8 mouse cellular contexts compared by ENCODE assay signal in genomic region chr8:70596775-70597416, GRCm38 (mm10). TPM values are rescaled to one million over a fixed set of nuclear protein-coding genes. Genes with fewer than 3 reads are reported as not detected.
A peak's percentile ranks its signal among the peaks of the same experiment; 100 is the strongest.
DNase-seq lines count a peak whose midpoint lies in the region; ATAC-seq lines count a peak whose summit lies in the region.

No protein-coding gene starts in this region.

- no peak overlapping the region for H3K9ac ChIP-seq in heart, embryonic 11.5 days (ENCODE audit: low read depth, low read length)
- no peak overlapping the region for H3K9ac ChIP-seq in embryonic facial prominence, embryonic 11.5 days (replicated peaks; ENCODE audit: low read length)
- H3K9ac ChIP-seq in intestine, embryonic 16.5 days (ENCODE audit: low read depth, low read length) = 0 out of 2 replicates have a peak overlapping the region, but pooled peaks have one; percentile 70

- no peak overlapping the region for H3K27ac ChIP-seq in heart, embryonic 11.5 days (ENCODE audit: low read depth, low read length)
- H3K27ac ChIP-seq in embryonic facial prominence, embryonic 11.5 days (replicated peaks; ENCODE audit: low read depth, low read length) = no peak overlapping the region
- H3K27ac ChIP-seq in intestine, embryonic 16.5 days (ENCODE audit: low read length) = no peak overlapping the region

- H3K4me2 ChIP-seq in heart, embryonic 11.5 days = peak overlapping the region; percentile 76
- H3K4me2 ChIP-seq in embryonic facial prominence, embryonic 11.5 days (ENCODE audit: low read depth, low read length) = peak overlapping the region; percentile 81; the same call in 1 of the 2 replicates
- peak overlapping the region; percentile 77 for H3K4me2 ChIP-seq in intestine, embryonic 16.5 days (ENCODE audit: low read depth, low read length)

- peak overlapping the region; percentile 52 for H3K4me3 ChIP-seq in heart, embryonic 11.5 days (ENCODE audit: low read depth, low read length)
- H3K4me3 ChIP-seq in embryonic facial prominence, embryonic 11.5 days (ENCODE audit: low read depth, low read length) = no peak overlapping the region
- H3K4me3 ChIP-seq in intestine, embryonic 16.5 days (ENCODE audit: low read length) = peak overlapping the region; percentile 47; the same call in 1 of the 2 replicates

- DNase-seq in heart, adult 8-10 months (ENCODE audit: low spot score) = no peak
- peak; percentile 69 to 74 for DNase-seq in B cell, adult 2 months
- DNase-seq in embryonic facial prominence, embryonic 11.5 days (ENCODE audit: low spot score) = no peak
- DNase-seq in splenic B cell, adult 2 months (ENCODE audit: low read depth, low spot score) = peak; percentile 43
- DNase-seq in layer of hippocampus, adult 8-10 months (ENCODE audit: low spot score in 2 of 2) = no peak
- DNase-seq in c-Kit-positive CD71-positive TER-119-positive erythroid progenitor cells, embryonic 14.5 days (ENCODE audit: low spot score) = no peak

- WGBS in heart, embryonic 11.5 days (ENCODE audit: insufficient replicate concordance) = 83% methylated on average over 17 of the region's 17 CpGs
- WGBS in embryonic facial prominence, embryonic 11.5 days = 87% methylated on average over 17 of the region's 17 CpGs
- 89% methylated on average over 17 of the region's 17 CpGs for WGBS in intestine, embryonic 16.5 days

- peaks cover 58% of the 10 kb centered on the region for H3K4me1 ChIP-seq in heart, embryonic 11.5 days (ENCODE audit: control insufficient read depth, insufficient read depth, low read length)
- peaks cover 21% of the 10 kb centered on the region for H3K4me1 ChIP-seq in embryonic facial prominence, embryonic 11.5 days (ENCODE audit: control insufficient read depth, insufficient read depth, low read length)
- H3K4me1 ChIP-seq in intestine, embryonic 16.5 days (ENCODE audit: control insufficient read depth, insufficient read depth, low read length) = peaks cover 66% of the 10 kb centered on the region

- H3K9me3 ChIP-seq in heart, embryonic 11.5 days (replicated peaks; ENCODE audit: control insufficient read depth, low read length) = no peaks in the 10 kb centered on the region
- no peaks in the 10 kb centered on the region for H3K9me3 ChIP-seq in embryonic facial prominence, embryonic 11.5 days (replicated peaks; ENCODE audit: control insufficient read depth, low read length)
- H3K9me3 ChIP-seq in intestine, embryonic 16.5 days (ENCODE audit: control insufficient read depth, low read length) = no peaks in the 10 kb centered on the region

- no peak for ATAC-seq in heart, embryonic 11.5 days (replicated peaks; ENCODE audit: insufficient number of reproducible peaks, low FRiP score, low TSS enrichment)
- ATAC-seq in embryonic facial prominence, embryonic 11.5 days (replicated peaks; ENCODE audit: insufficient number of reproducible peaks, low FRiP score, low TSS enrichment, low read depth) = no peak
- ATAC-seq in intestine, embryonic 16.5 days = no peak

- H3K36me3 ChIP-seq in heart, embryonic 11.5 days (ENCODE audit: control insufficient read depth, insufficient read depth, low read length) = peaks cover 9% of the 10 kb centered on the region; the same call in 1 of the 2 replicates
- H3K36me3 ChIP-seq in embryonic facial prominence, embryonic 11.5 days (replicated peaks; ENCODE audit: control insufficient read depth, insufficient read depth, low read depth, low read length) = peaks cover under 1% of the 10 kb centered on the region
- peaks cover 11% of the 10 kb centered on the region for H3K36me3 ChIP-seq in intestine, embryonic 16.5 days (ENCODE audit: control insufficient read depth, insufficient read depth, low read length)
- no peaks in the 10 kb centered on the region for H3K36me3 ChIP-seq in splenic B cell, adult 2 months (ENCODE audit: control insufficient read depth, insufficient read depth, low read length, poor library complexity, severe bottlenecking)

- no peaks in the 10 kb centered on the region for H3K27me3 ChIP-seq in heart, embryonic 11.5 days (ENCODE audit: control insufficient read depth, insufficient read depth, low read length)
- H3K27me3 ChIP-seq in embryonic facial prominence, embryonic 11.5 days (ENCODE audit: control insufficient read depth, insufficient read depth, low read length) = no peaks in the 10 kb centered on the region
- H3K27me3 ChIP-seq in intestine, embryonic 16.5 days (replicated peaks; ENCODE audit: control insufficient read depth, insufficient read depth, low read length) = no peaks in the 10 kb centered on the region
- H3K27me3 ChIP-seq in splenic B cell, adult 2 months (ENCODE audit: control insufficient read depth, insufficient read depth, low read length, poor library complexity, severe bottlenecking) = no peaks in the 10 kb centered on the region

RNA-seq across cellular contexts. Expression of gene Isyna1, which starts 2.7 kb away (rescaled TPM):
- 86.0 and 95.3 TPM in 2 replicates for polyA plus RNA-seq in heart, embryonic 11.5 days (2014; fragmentation: Nextera tagmentation; extraction: Ambion mirVana)
- total RNA-seq in heart, adult 8-10 months (2022) = 10 to 100 TPM; 15.5 to 37.5 (median 23.7) TPM
- polyA plus RNA-seq in embryonic facial prominence, embryonic 11.5 days (2014; fragmentation: Nextera tagmentation; extraction: Ambion mirVana) = 79.0 and 87.9 TPM in 2 replicates
- 105 and 121 TPM in 2 replicates for polyA plus RNA-seq in intestine, embryonic 16.5 days (2015; fragmentation: Nextera tagmentation; extraction: Ambion mirVana)
- 10 to 100 TPM; 42.8 to 55.9 (median 51.8) TPM for total RNA-seq in layer of hippocampus, adult 8-10 months (2022)

RNA-seq across cellular contexts. Expression of gene Ssbp4, which starts 11.8 kb away (rescaled TPM):
- 72.5 and 78.9 TPM in 2 replicates for polyA plus RNA-seq in heart, embryonic 11.5 days (2014; fragmentation: Nextera tagmentation; extraction: Ambion mirVana)
- total RNA-seq in heart, adult 8-10 months (2022) = 10 to 100 TPM; 29.1 to 34.1 (median 31.3) TPM
- polyA plus RNA-seq in embryonic facial prominence, embryonic 11.5 days (2014; fragmentation: Nextera tagmentation; extraction: Ambion mirVana) = 108 and 123 TPM in 2 replicates
- 63.2 and 73.9 TPM in 2 replicates for polyA plus RNA-seq in intestine, embryonic 16.5 days (2015; fragmentation: Nextera tagmentation; extraction: Ambion mirVana)
- total RNA-seq in layer of hippocampus, adult 8-10 months (2022) = 100 to 1,000 TPM; 196 to 262 (median 224) TPM

RNA-seq across cellular contexts. Expression of gene Lrrc25, which starts 19.1 kb away (rescaled TPM):
- polyA plus RNA-seq in heart, embryonic 11.5 days (2014; fragmentation: Nextera tagmentation; extraction: Ambion mirVana) = 0.19 and 0.59 TPM in 2 replicates
- total RNA-seq in heart, adult 8-10 months (2022) = 1 to 10 TPM; 1.4 to 2.3 (median 1.8) TPM
- polyA plus RNA-seq in embryonic facial prominence, embryonic 11.5 days (2014; fragmentation: Nextera tagmentation; extraction: Ambion mirVana) = 0.32 and 0.98 TPM in 2 replicates
- polyA plus RNA-seq in intestine, embryonic 16.5 days (2015; fragmentation: Nextera tagmentation; extraction: Ambion mirVana) = 2.9 and 3.0 TPM in 2 replicates
- total RNA-seq in layer of hippocampus, adult 8-10 months (2022) = 1 to 10 TPM in 2 of 4 experiments, under 1 TPM in 2; 0.24 to 1.6 (median 1.1) TPM

RNA-seq across cellular contexts. Expression of gene Gdf15, which starts 35.4 kb away (rescaled TPM):
- 0.26 and 0.37 TPM in 2 replicates for polyA plus RNA-seq in heart, embryonic 11.5 days (2014; fragmentation: Nextera tagmentation; extraction: Ambion mirVana)
- total RNA-seq in heart, adult 8-10 months (2022) = 1 to 10 TPM in 2 of 4 experiments, under 1 TPM in 2; 0.69 to 1.9 (median 1.2) TPM
- polyA plus RNA-seq in embryonic facial prominence, embryonic 11.5 days (2014; fragmentation: Nextera tagmentation; extraction: Ambion mirVana) = 0.20 TPM in 1 of 2 replicates, not detected in the other
- 3.6 and 3.7 TPM in 2 replicates for polyA plus RNA-seq in intestine, embryonic 16.5 days (2015; fragmentation: Nextera tagmentation; extraction: Ambion mirVana)
- total RNA-seq in layer of hippocampus, adult 8-10 months (2022) = not detected

RNA-seq across cellular contexts. Expression of gene Ell, which starts 57.6 kb away (rescaled TPM):
- 14.1 and 14.7 TPM in 2 replicates for polyA plus RNA-seq in heart, embryonic 11.5 days (2014; fragmentation: Nextera tagmentation; extraction: Ambion mirVana)
- 10 to 100 TPM in 3 of 4 experiments, 1 to 10 TPM in 1; 9.3 to 12.4 (median 10.6) TPM for total RNA-seq in heart, adult 8-10 months (2022)
- 15.3 and 16.1 TPM in 2 replicates for polyA plus RNA-seq in embryonic facial prominence, embryonic 11.5 days (2014; fragmentation: Nextera tagmentation; extraction: Ambion mirVana)
- 16.6 and 17.7 TPM in 2 replicates for polyA plus RNA-seq in intestine, embryonic 16.5 days (2015; fragmentation: Nextera tagmentation; extraction: Ambion mirVana)
- 10 to 100 TPM; 19.6 to 22.0 (median 20.8) TPM for total RNA-seq in layer of hippocampus, adult 8-10 months (2022)

Comparison
In these comparisons a context has a peak if more than half of its experiments do, and no peak if none do; other contexts are left out.
1. DNase-seq: peak in B cell, adult 2 months (2 of 2) and splenic B cell, adult 2 months (single experiment); none in heart, adult 8-10 months (single experiment), embryonic facial prominence, embryonic 11.5 days (single experiment), layer of hippocampus, adult 8-10 months (0 of 2) and c-Kit-positive CD71-positive TER-119-positive erythroid progenitor cells, embryonic 14.5 days (single experiment).
2. Peak in every context shown above with its lines, with median percentiles within 50 percentile points of each other: H3K4me2 ChIP-seq.